Mouse (Mus musculus) hindbrain, embryonic 12.5 days (tissue): ENCODE results near the gene Prss30. TPM values are rescaled to one million over a fixed set of nuclear protein-coding genes. Genes with fewer than 3 reads are reported as not detected.

Source experiments
- ATAC-seq: fragments of 200-750 bp; cut with Nextera tagmentation; 2 replicates; pipeline ENCODE4 v1.8.0; 2017; ENCODE audit warnings: moderate TSS enrichment; ENCODE audit not compliant: low FRiP score
- H3K27ac ChIP-seq: fragments of 300-500 bp; sonication (generic); 2 replicates; pipeline ENCODE4 v1.5.1; 2016; ENCODE audit warnings: mild to moderate bottlenecking
- H3K27me3 ChIP-seq: fragments of 300-500 bp; sonication (generic); 2 replicates; pipeline ENCODE4 v1.6.1; 2016; ENCODE audit warnings: mild to moderate bottlenecking
- H3K36me3 ChIP-seq: fragments of 300-500 bp; sonication (generic); 2 replicates; pipeline ENCODE4 v1.6.1; 2016; ENCODE audit warnings: mild to moderate bottlenecking
- H3K4me1 ChIP-seq: fragments of 300-500 bp; sonication (generic); 2 replicates; pipeline ENCODE4 v1.6.1; 2016
- H3K4me2 ChIP-seq: fragments of 300-500 bp; sonication (generic); replicated peaks from 2 replicates; pipeline ENCODE4 v1.6.1; 2016; ENCODE audit warnings: mild to moderate bottlenecking
- H3K4me3 ChIP-seq: fragments of 300-500 bp; sonication (generic); 2 replicates; pipeline ENCODE4 v1.5.1; 2016; ENCODE audit warnings: mild to moderate bottlenecking
- H3K9ac ChIP-seq: fragments of 300-500 bp; sonication (generic); 2 replicates; pipeline ENCODE4 v1.6.1; 2016; ENCODE audit warnings: mild to moderate bottlenecking, moderate library complexity
- H3K9me3 ChIP-seq: fragments of 300-500 bp; sonication (generic); replicated peaks from 2 replicates; pipeline ENCODE4 v1.6.1; 2016; ENCODE audit warnings: mild to moderate bottlenecking
- WGBS: fragments of 180-500 bp; shearing (Covaris S2); methylation state at CpG from one replicate; pipeline ENCODE4 v1.1.7; 2016; 5-methylcytosine and 5-hydroxymethylcytosine counted together
- polyA plus RNA-seq: library from polyadenylated mRNA; unstranded; fragments of >200 nt; fragmentation: Nextera tagmentation; extraction: Ambion mirVana; gene quantifications from 2 replicates; pipeline ENCODE4 v1.2.1, GENCODE M21; 2016

The Prss30 gene
- polyA plus RNA-seq, 1 experiment from 2014 or later = not detected

GRCm38 (mm10) chr17:24004071-24004665, 23.8 kb upstream of the Prss30 start:
- no peak overlapping the region for H3K4me2 ChIP-seq
- no peak overlapping the region for H3K4me3 ChIP-seq
- no peak overlapping the region for H3K27ac ChIP-seq
- no peaks in the 10 kb centered on the region for H3K36me3 ChIP-seq
- H3K9me3 ChIP-seq = no peaks in the 10 kb centered on the region
- WGBS = 91% methylated on average over 14 of the region's 14 CpGs
- no peak for ATAC-seq
- H3K9ac ChIP-seq = no peak overlapping the region
- H3K4me1 ChIP-seq = no peaks in the 10 kb centered on the region
- 0 out of 2 replicates have a peak, but pooled peaks cover 5% of the 10 kb centered on the region for H3K27me3 ChIP-seq

- ATAC-seq = no peak
- no peak overlapping the region for H3K4me2 ChIP-seq
- no peaks in the 10 kb centered on the region for H3K4me1 ChIP-seq
- no peak overlapping the region for H3K27ac ChIP-seq
- no peaks in the 10 kb centered on the region for H3K9me3 ChIP-seq
- 0 out of 2 replicates have a peak, but pooled peaks cover 3% of the 10 kb centered on the region for H3K27me3 ChIP-seq
- WGBS = 73% methylated on average over 5 of the region's 5 CpGs
- H3K9ac ChIP-seq = no peak overlapping the region
- no peaks in the 10 kb centered on the region for H3K36me3 ChIP-seq
- H3K4me3 ChIP-seq = no peak overlapping the region
Measured at GRCm38 (mm10) chr17:24000404-24000803, 20.0 kb upstream of the Prss30 start.

GRCm38 (mm10) chr17:23998383-23998782, 18.0 kb upstream of the Prss30 start:
- Histone ChIP-seq H3K27ac (no peak overlapping the region), H3K9me3 (no peaks in the 10 kb centered on the region), H3K9ac (no peak overlapping the region), H3K4me2 (no peak overlapping the region), H3K4me3 (no peak overlapping the region), H3K27me3 (0 out of 2 replicates have a peak, but pooled peaks cover 4% of the 10 kb centered on the region), H3K36me3 (no peaks in the 10 kb centered on the region), H3K4me1 (no peaks in the 10 kb centered on the region)
- WGBS = 75% methylated on average over 6 of the region's 6 CpGs
- ATAC-seq = no peak

GRCm38 (mm10) chr17:23997901-23998300, 17.5 kb upstream of the Prss30 start, which contains the start of gene Prss22:
Prss22 (minus strand) TSS chr17:23998100.
- Histone ChIP-seq H3K9ac (no peak within 1 kb of the TSS), H3K4me2 (no peak within 1 kb of the TSS), H3K36me3 (no peaks in the 10 kb centered on the region), H3K4me3 (no peak within 1 kb of the TSS), H3K9me3 (no peaks in the 10 kb centered on the region), H3K27ac (no peak within 1 kb of the TSS), H3K4me1 (0 out of 2 replicates have a peak, but pooled peaks cover 4% of the 10 kb centered on the region), H3K27me3 (0 out of 2 replicates have a peak, but pooled peaks cover 4% of the 10 kb centered on the region)
- no peak for ATAC-seq
- 64% methylated on average over 2 of the region's 2 CpGs for WGBS

- 42% methylated on average over 1 of the region's 1 CpGs for WGBS
- Histone ChIP-seq H3K36me3 (no peaks in the 10 kb centered on the region), H3K4me2 (no peak overlapping the region), H3K27ac (no peak overlapping the region), H3K9ac (no peak overlapping the region), H3K9me3 (no peaks in the 10 kb centered on the region), H3K4me3 (no peak overlapping the region), H3K4me1 (0 out of 2 replicates have a peak, but pooled peaks cover 5% of the 10 kb centered on the region), H3K27me3 (0 out of 2 replicates have a peak, but pooled peaks cover 4% of the 10 kb centered on the region)
- ATAC-seq = no peak
Measured at GRCm38 (mm10) chr17:23995421-23995820, 15.1 kb upstream of the Prss30 start.

- WGBS = 81% methylated on average over 7 of the region's 7 CpGs
- Histone ChIP-seq H3K9ac (no peak overlapping the region), H3K4me1 (0 out of 2 replicates have a peak, but pooled peaks cover 5% of the 10 kb centered on the region), H3K4me2 (no peak overlapping the region), H3K27ac (no peak overlapping the region), H3K27me3 (0 out of 2 replicates have a peak, but pooled peaks cover 4% of the 10 kb centered on the region), H3K4me3 (no peak overlapping the region), H3K9me3 (no peaks in the 10 kb centered on the region), H3K36me3 (no peaks in the 10 kb centered on the region)
- ATAC-seq = no peak
Measured at GRCm38 (mm10) chr17:23994667-23995066, 14.3 kb upstream of the Prss30 start.

- Histone ChIP-seq H3K4me2 (peak overlapping the region; percentile 59), H3K27ac (no peak overlapping the region), H3K9ac (peak overlapping the region; percentile 57), H3K4me3 (peak overlapping the region; percentile 27), H3K36me3 (no peaks in the 10 kb centered on the region), H3K27me3 (0 out of 2 replicates have a peak, but pooled peaks cover 4% of the 10 kb centered on the region), H3K9me3 (no peaks in the 10 kb centered on the region), H3K4me1 (0 out of 2 replicates have a peak, but pooled peaks cover 5% of the 10 kb centered on the region)
- peak; percentile 83 for ATAC-seq
- 11% methylated on average over 31 of the region's 31 CpGs for WGBS
Measured at GRCm38 (mm10) chr17:23993559-23994428, 13.4 kb upstream of the Prss30 start.

GRCm38 (mm10) chr17:23992789-23993553, 12.6 kb upstream of the Prss30 start:
- H3K36me3 ChIP-seq = no peaks in the 10 kb centered on the region
- peak; percentile 65 for ATAC-seq
- WGBS = 74% methylated on average over 9 of the region's 9 CpGs
- no peaks in the 10 kb centered on the region for H3K9me3 ChIP-seq
- H3K4me1 ChIP-seq = 0 out of 2 replicates have a peak, but pooled peaks cover 5% of the 10 kb centered on the region
- peak overlapping the region; percentile 27; the same call in 1 of the 2 replicates for H3K4me3 ChIP-seq
- no peak overlapping the region for H3K9ac ChIP-seq
- 0 out of 2 replicates have a peak, but pooled peaks cover 4% of the 10 kb centered on the region for H3K27me3 ChIP-seq
- H3K4me2 ChIP-seq = peak overlapping the region; percentile 59
- no peak overlapping the region for H3K27ac ChIP-seq

GRCm38 (mm10) chr17:23989802-23990201, 9.4 kb upstream of the Prss30 start:
- Histone ChIP-seq H3K4me2 (no peak overlapping the region), H3K4me3 (no peak overlapping the region), H3K4me1 (0 out of 2 replicates have a peak, but pooled peaks cover 5% of the 10 kb centered on the region), H3K9ac (no peak overlapping the region), H3K9me3 (no peaks in the 10 kb centered on the region), H3K36me3 (no peaks in the 10 kb centered on the region), H3K27me3 (no peaks in the 10 kb centered on the region), H3K27ac (no peak overlapping the region)
- ATAC-seq = no peak
- 54% methylated on average over 2 of the region's 2 CpGs for WGBS

GRCm38 (mm10) chr17:23984989-23985388, 4.6 kb upstream of the Prss30 start:
- no peak for ATAC-seq
- Histone ChIP-seq H3K4me3 (no peak overlapping the region), H3K9ac (no peak overlapping the region), H3K27ac (no peak overlapping the region), H3K36me3 (no peaks in the 10 kb centered on the region), H3K9me3 (no peaks in the 10 kb centered on the region), H3K4me2 (no peak overlapping the region), H3K27me3 (no peaks in the 10 kb centered on the region), H3K4me1 (no peaks in the 10 kb centered on the region)
- 97% methylated on average over 1 of the region's 1 CpGs for WGBS

GRCm38 (mm10) chr17:23982912-23983311, 2.5 kb upstream of the Prss30 start:
- H3K27ac ChIP-seq = no peak overlapping the region
- WGBS = 57% methylated on average over 4 of the region's 4 CpGs
- H3K27me3 ChIP-seq = no peaks in the 10 kb centered on the region
- H3K4me1 ChIP-seq = no peaks in the 10 kb centered on the region
- H3K4me3 ChIP-seq = no peak overlapping the region
- H3K4me2 ChIP-seq = no peak overlapping the region
- no peak for ATAC-seq
- no peaks in the 10 kb centered on the region for H3K36me3 ChIP-seq
- no peak overlapping the region for H3K9ac ChIP-seq
- H3K9me3 ChIP-seq = no peaks in the 10 kb centered on the region

GRCm38 (mm10) chr17:23979471-23979870, 895 bp downstream of the Prss30 start:
- H3K4me2 ChIP-seq = no peak overlapping the region
- H3K9me3 ChIP-seq = no peaks in the 10 kb centered on the region
- no peaks in the 10 kb centered on the region for H3K27me3 ChIP-seq
- H3K36me3 ChIP-seq = no peaks in the 10 kb centered on the region
- no peak for ATAC-seq
- no peak overlapping the region for H3K9ac ChIP-seq
- no peak overlapping the region for H3K4me3 ChIP-seq
- no peaks in the 10 kb centered on the region for H3K4me1 ChIP-seq
- WGBS = 74% methylated on average over 3 of the region's 3 CpGs
- H3K27ac ChIP-seq = no peak overlapping the region
